Mouse (Mus musculus) retina, postnatal 1 day (tissue): ENCODE data around the gene Rad50.

Experiments
- DNase-seq: peaks from one replicate; pipeline ENCODE4 v3.0.0-alpha.2; 2012

Gene Rad50

GRCm38 (mm10) chr11:53632122-53632733 is 74.9 kb downstream of the Rad50 start:
- peak; percentile 64 for DNase-seq

- DNase-seq = peak; percentile 90
Observed at GRCm38 (mm10) chr11:53627859-53628258, 79.3 kb downstream of the Rad50 start.

GRCm38 (mm10) chr11:53626802-53627373 is 80.2 kb downstream of the Rad50 start:
- DNase-seq = peak; percentile 36

GRCm38 (mm10) chr11:53624124-53624523 is 83.0 kb downstream of the Rad50 start:
- DNase-seq = no peak

GRCm38 (mm10) chr11:53623573-53623972 is 83.5 kb downstream of the Rad50 start:
- no peak for DNase-seq

- no peak for DNase-seq
Observed at GRCm38 (mm10) chr11:53622440-53622806, 84.7 kb downstream of the Rad50 start.

- no peak for DNase-seq
Observed at GRCm38 (mm10) chr11:53621582-53622439, 85.3 kb downstream of the Rad50 start.

GRCm38 (mm10) chr11:53620094-53620493 is 87.0 kb downstream of the Rad50 start:
- DNase-seq = no peak

GRCm38 (mm10) chr11:53619428-53619827 is 87.7 kb downstream of the Rad50 start:
- DNase-seq = no peak

- no peak for DNase-seq
Observed at GRCm38 (mm10) chr11:53618619-53619198, 88.4 kb downstream of the Rad50 start, which contains the start of gene Il4. Gene Il4 (minus strand): TSS chr11:53618669.

GRCm38 (mm10) chr11:53617562-53618109 is 89.5 kb downstream of the Rad50 start:
- no peak for DNase-seq

- no peak for DNase-seq
Observed at GRCm38 (mm10) chr11:53616748-53617558, 90.2 kb downstream of the Rad50 start.

GRCm38 (mm10) chr11:53615575-53615974 is 91.5 kb downstream of the Rad50 start:
- no peak for DNase-seq

- DNase-seq = no peak
Observed at GRCm38 (mm10) chr11:53615172-53615571, 91.9 kb downstream of the Rad50 start.

GRCm38 (mm10) chr11:53609672-53610071 is 97.4 kb downstream of the Rad50 start:
- no peak for DNase-seq

GRCm38 (mm10) chr11:53609231-53609630 is 97.9 kb downstream of the Rad50 start:
- DNase-seq = no peak

- no peak for DNase-seq
Observed at GRCm38 (mm10) chr11:53605609-53606008, 101.5 kb downstream of the Rad50 start.

GRCm38 (mm10) chr11:53604983-53605382 is 102.1 kb downstream of the Rad50 start:
- no peak for DNase-seq
